Mouse (Mus musculus): ENCODE data around the gene Vstm5. TPM values are rescaled to one million over a fixed set of nuclear protein-coding genes. Genes with fewer than 3 reads are reported as not detected.

Gene Vstm5
- polyA plus RNA-seq, 1 experiment from 2014 or later = 0.25 TPM

Other genes with a start within 250 kb of the Vstm5 start
- gene Panx1, start 193.6 kb upstream of the Vstm5 start, polyA plus RNA-seq (2015; fragmentation: Nextera tagmentation; extraction: Ambion mirVana) = 4.4 and 5.9 TPM in 2 replicates
- not detected in 2 replicates for gene Hephl1, start 126.9 kb upstream of the Vstm5 start, polyA plus RNA-seq (2015; fragmentation: Nextera tagmentation; extraction: Ambion mirVana)
- 13.3 and 16.8 TPM in 2 replicates for gene Med17, start 40.9 kb downstream of the Vstm5 start, polyA plus RNA-seq (2015; fragmentation: Nextera tagmentation; extraction: Ambion mirVana)
- gene Taf1d, start 67.2 kb downstream of the Vstm5 start, polyA plus RNA-seq (2015; fragmentation: Nextera tagmentation; extraction: Ambion mirVana) = 23.3 and 25.7 TPM in 2 replicates
- gene 4931406C07Rik, start 67.4 kb downstream of the Vstm5 start, polyA plus RNA-seq (2015; fragmentation: Nextera tagmentation; extraction: Ambion mirVana) = 3.6 and 3.9 TPM in 2 replicates
- 6.1 and 6.8 TPM in 2 replicates for gene Cep295, start 118.7 kb downstream of the Vstm5 start, polyA plus RNA-seq (2015; fragmentation: Nextera tagmentation; extraction: Ambion mirVana)